Mouse (Mus musculus): ENCODE measurements around the gene Iqch. TPM values are rescaled to one million over a fixed set of nuclear protein-coding genes. Genes with fewer than 3 reads are reported as not detected.

The Iqch gene
- polyA plus RNA-seq, 1 experiment from 2014 or later, result 0.09 TPM

DNA sequence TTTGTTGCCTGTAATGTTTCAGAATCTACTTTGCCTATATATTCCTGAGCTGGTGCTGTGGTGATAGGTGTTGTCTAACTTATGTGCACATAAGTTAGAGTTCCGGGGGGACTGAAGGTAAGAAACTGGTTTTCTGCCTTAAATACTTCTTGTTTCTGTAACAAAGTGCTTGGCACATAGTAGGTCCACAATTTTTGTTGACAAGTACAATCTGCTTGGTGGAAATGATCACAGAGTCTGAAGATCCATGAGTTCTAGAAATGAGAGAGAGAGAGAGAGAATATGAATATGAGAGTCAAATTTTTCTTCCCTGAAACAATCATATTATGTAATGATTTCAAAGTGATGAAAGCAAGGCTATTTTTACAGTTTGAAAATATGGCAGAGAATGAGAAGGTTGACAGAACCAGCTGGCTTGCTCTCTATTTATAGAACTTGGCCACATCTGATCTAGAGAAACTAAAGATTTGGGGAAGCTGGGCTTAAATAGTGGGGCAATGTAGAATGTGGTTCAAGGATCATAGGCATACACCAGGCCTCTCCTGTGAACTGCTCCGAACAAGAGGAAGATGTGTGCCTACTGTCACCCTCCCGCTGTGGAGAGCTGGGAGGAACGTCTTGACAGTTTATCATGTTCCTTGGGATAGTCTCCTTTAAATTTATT is 39.8 kb upstream of the Iqch start:
- H3K4me1 ChIP-seq (ENCODE audit: control insufficient read depth, insufficient read depth, low read length), result no peaks in the 10 kb centered on the region
- peaks cover 34% of the 10 kb centered on the region for H3K36me3 ChIP-seq (ENCODE audit: control insufficient read depth, insufficient read depth, low read length)
- H3K4me2 ChIP-seq (replicated peaks; ENCODE audit: low read depth, low read length), result no peak overlapping the region
- no peaks in the 10 kb centered on the region for H3K27me3 ChIP-seq (ENCODE audit: control insufficient read depth, insufficient read depth, low read length)
- H3K9me3 ChIP-seq (ENCODE audit: control insufficient read depth, low read length), result no peaks in the 10 kb centered on the region
- WGBS, result 91% methylated on average over 4 of the region's 4 CpGs
- no peak overlapping the region for H3K9ac ChIP-seq (ENCODE audit: low read depth, low read length)
- no peak for ATAC-seq (ENCODE audit: low FRiP score, low TSS enrichment)
- no peak overlapping the region for H3K4me3 ChIP-seq (ENCODE audit: low read length)
- no peak overlapping the region for H3K27ac ChIP-seq (ENCODE audit: low read depth, low read length)

DNA sequence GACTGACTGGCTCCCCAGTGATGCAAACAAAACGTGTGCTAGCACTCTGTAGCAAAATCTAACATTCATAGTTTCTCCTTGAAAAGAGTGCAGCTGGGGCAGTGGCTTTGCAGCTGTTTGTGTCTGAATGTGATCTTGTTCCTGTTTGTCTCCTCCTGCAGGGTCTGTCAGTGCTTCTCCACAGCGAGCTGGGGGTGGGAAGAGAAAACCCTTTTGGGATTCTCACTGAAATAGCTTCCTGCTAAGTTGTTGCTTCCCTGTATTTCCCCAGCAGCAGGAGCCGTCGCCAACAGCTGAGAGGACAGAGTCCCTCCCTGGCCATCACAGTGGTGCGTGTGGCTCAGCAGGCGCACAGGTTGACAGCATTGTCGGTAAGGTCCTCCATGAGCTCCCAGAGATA is 33.8 kb upstream of the Iqch start:
- no peaks in the 10 kb centered on the region for H3K9me3 ChIP-seq (ENCODE audit: control insufficient read depth, low read length)
- no peak for ATAC-seq (ENCODE audit: low FRiP score, low TSS enrichment)
- H3K27ac ChIP-seq (ENCODE audit: low read depth, low read length), result no peak overlapping the region
- H3K27me3 ChIP-seq (ENCODE audit: control insufficient read depth, insufficient read depth, low read length), result no peaks in the 10 kb centered on the region
- no peak overlapping the region for H3K4me2 ChIP-seq (replicated peaks; ENCODE audit: low read depth, low read length)
- no peaks in the 10 kb centered on the region for H3K4me1 ChIP-seq (ENCODE audit: control insufficient read depth, insufficient read depth, low read length)
- no peak overlapping the region for H3K4me3 ChIP-seq (ENCODE audit: low read length)
- peaks cover 26% of the 10 kb centered on the region for H3K36me3 ChIP-seq (ENCODE audit: control insufficient read depth, insufficient read depth, low read length)
- WGBS, result 66% methylated on average over 7 of the region's 7 CpGs
- no peak overlapping the region for H3K9ac ChIP-seq (ENCODE audit: low read depth, low read length)

DNA sequence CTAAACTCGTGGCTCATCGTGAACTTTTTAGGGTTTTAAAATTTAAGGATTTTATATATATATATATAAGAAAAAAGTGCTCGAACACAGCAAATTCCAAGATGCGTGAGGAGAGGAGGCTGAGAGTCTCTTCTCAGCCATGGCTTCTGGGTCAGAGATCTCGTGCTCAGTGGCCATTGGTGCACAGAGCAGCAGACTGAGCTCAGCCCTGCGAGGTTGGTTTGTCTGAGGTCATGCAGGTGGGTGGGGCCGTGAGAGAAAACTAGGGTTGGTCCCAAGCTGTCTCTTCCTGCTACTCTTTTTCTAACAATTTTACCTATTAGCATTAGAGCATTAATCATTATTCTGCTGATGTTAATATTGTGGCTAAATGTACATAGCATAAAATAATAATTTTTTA is 31.0 kb upstream of the Iqch start:
- H3K4me3 ChIP-seq (ENCODE audit: low read length), result no peak overlapping the region
- H3K9me3 ChIP-seq (ENCODE audit: control insufficient read depth, low read length), result no peaks in the 10 kb centered on the region
- peaks cover 19% of the 10 kb centered on the region; the same call in 1 of the 2 replicates for H3K36me3 ChIP-seq (ENCODE audit: control insufficient read depth, insufficient read depth, low read length)
- H3K27ac ChIP-seq (ENCODE audit: low read depth, low read length), result no peak overlapping the region
- WGBS, result 83% methylated on average over 7 of the region's 7 CpGs
- H3K27me3 ChIP-seq (ENCODE audit: control insufficient read depth, insufficient read depth, low read length), result no peaks in the 10 kb centered on the region
- ATAC-seq (ENCODE audit: low FRiP score, low TSS enrichment), result no peak
- no peak overlapping the region for H3K4me2 ChIP-seq (replicated peaks; ENCODE audit: low read depth, low read length)
- no peaks in the 10 kb centered on the region for H3K4me1 ChIP-seq (ENCODE audit: control insufficient read depth, insufficient read depth, low read length)
- H3K9ac ChIP-seq (ENCODE audit: low read depth, low read length), result no peak overlapping the region

DNA sequence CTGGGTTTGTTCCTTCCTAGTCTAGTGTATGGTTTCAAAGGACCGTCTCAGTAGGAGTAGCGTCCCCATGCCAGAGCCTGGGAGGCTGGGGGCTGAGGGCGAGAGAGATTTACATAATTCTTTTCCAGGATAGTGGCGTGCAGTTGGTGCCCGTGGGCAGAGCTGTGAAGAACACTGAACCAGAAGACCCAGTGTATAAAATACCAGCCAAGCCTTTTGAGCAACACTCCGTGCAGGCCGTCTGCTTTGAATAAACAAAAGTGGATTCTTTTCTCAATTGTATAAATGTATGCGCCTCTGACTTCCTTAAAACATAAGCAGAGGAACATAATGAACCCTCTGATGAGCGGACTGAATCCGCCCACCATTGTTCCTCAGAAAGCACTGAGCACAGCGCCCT is 30.6 kb upstream of the Iqch start:
- no peak for ATAC-seq (ENCODE audit: low FRiP score, low TSS enrichment)
- Histone ChIP-seq H3K9me3 (ENCODE audit: control insufficient read depth, low read length) (no peaks in the 10 kb centered on the region), H3K4me2 (replicated peaks; ENCODE audit: low read depth, low read length) (no peak overlapping the region), H3K9ac (ENCODE audit: low read depth, low read length) (no peak overlapping the region), H3K4me1 (ENCODE audit: control insufficient read depth, insufficient read depth, low read length) (no peaks in the 10 kb centered on the region), H3K27ac (ENCODE audit: low read depth, low read length) (no peak overlapping the region), H3K36me3 (ENCODE audit: control insufficient read depth, insufficient read depth, low read length) (peaks cover 18% of the 10 kb centered on the region; the same call in 1 of the 2 replicates), H3K27me3 (ENCODE audit: control insufficient read depth, insufficient read depth, low read length) (no peaks in the 10 kb centered on the region), H3K4me3 (ENCODE audit: low read length) (no peak overlapping the region)
- WGBS, result 82% methylated on average over 11 of the region's 11 CpGs

DNA sequence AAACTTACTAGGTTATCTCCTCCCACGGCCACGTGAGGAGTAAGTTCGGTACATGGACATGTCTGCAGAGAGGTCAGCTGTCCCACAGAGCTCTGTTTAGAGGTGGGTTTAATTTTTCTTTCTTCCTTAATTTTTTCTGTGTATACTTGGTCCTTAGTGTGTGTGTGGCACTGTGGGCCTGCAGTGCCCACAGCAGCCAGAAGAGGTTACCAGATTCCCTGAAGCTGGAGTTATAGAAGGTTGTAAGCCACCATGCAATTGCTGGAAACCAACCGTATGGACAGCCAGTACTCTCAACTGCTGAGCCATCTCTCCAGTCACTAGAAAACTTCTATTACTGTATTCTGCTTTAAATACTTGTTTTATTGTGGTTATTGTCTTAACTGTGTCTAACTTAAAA is 29.8 kb upstream of the Iqch start:
- Histone ChIP-seq H3K9me3 (ENCODE audit: control insufficient read depth, low read length) (no peaks in the 10 kb centered on the region), H3K36me3 (ENCODE audit: control insufficient read depth, insufficient read depth, low read length) (peaks cover 15% of the 10 kb centered on the region; the same call in 1 of the 2 replicates), H3K4me3 (ENCODE audit: low read length) (no peak overlapping the region), H3K27me3 (ENCODE audit: control insufficient read depth, insufficient read depth, low read length) (no peaks in the 10 kb centered on the region), H3K4me1 (ENCODE audit: control insufficient read depth, insufficient read depth, low read length) (no peaks in the 10 kb centered on the region), H3K9ac (ENCODE audit: low read depth, low read length) (no peak overlapping the region), H3K27ac (ENCODE audit: low read depth, low read length) (no peak overlapping the region), H3K4me2 (replicated peaks; ENCODE audit: low read depth, low read length) (no peak overlapping the region)
- WGBS, result 96% methylated on average over 4 of the region's 4 CpGs
- no peak for ATAC-seq (ENCODE audit: low FRiP score, low TSS enrichment)

DNA sequence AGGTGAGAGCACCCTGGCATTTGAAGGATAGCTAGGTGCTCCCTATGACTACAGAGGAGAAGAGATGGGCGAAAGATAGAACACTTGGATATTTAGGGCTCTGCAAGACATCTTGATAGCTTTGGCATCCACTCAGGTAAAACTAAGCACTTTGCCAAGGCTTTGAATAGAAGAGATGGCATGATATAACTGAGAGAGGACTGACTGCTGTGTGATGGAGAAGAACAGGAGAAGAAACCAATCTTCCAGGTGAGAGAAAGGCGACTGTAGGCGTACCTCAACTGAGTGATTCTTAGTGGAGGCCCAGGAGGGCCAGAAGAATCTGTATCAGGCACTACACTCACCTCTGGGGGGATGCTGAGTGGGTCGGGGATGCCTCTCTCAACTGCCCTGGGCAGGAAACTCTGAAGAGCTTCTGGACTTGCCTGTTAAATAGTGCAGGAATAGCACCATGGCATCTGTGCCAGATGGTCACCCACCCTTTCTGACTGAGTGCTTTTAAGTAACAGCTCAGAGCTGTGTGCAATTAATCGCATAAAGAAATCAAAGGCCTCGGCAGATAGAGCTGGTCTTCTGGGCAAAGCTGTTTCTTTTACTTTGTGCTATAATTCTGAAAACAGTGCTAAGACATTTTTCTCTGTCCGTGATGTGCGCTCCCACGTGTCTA is 22.9 kb upstream of the Iqch start:
- Histone ChIP-seq H3K4me1 (ENCODE audit: control insufficient read depth, insufficient read depth, low read length) (no peaks in the 10 kb centered on the region), H3K9me3 (ENCODE audit: control insufficient read depth, low read length) (no peaks in the 10 kb centered on the region), H3K9ac (ENCODE audit: low read depth, low read length) (no peak overlapping the region), H3K4me3 (ENCODE audit: low read length) (no peak overlapping the region), H3K4me2 (replicated peaks; ENCODE audit: low read depth, low read length) (no peak overlapping the region), H3K27ac (ENCODE audit: low read depth, low read length) (no peak overlapping the region), H3K27me3 (ENCODE audit: control insufficient read depth, insufficient read depth, low read length) (no peaks in the 10 kb centered on the region), H3K36me3 (ENCODE audit: control insufficient read depth, insufficient read depth, low read length) (peaks cover 11% of the 10 kb centered on the region; the same call in 1 of the 2 replicates)
- no peak for ATAC-seq (ENCODE audit: low FRiP score, low TSS enrichment)
- WGBS, result 88% methylated on average over 9 of the region's 9 CpGs

DNA sequence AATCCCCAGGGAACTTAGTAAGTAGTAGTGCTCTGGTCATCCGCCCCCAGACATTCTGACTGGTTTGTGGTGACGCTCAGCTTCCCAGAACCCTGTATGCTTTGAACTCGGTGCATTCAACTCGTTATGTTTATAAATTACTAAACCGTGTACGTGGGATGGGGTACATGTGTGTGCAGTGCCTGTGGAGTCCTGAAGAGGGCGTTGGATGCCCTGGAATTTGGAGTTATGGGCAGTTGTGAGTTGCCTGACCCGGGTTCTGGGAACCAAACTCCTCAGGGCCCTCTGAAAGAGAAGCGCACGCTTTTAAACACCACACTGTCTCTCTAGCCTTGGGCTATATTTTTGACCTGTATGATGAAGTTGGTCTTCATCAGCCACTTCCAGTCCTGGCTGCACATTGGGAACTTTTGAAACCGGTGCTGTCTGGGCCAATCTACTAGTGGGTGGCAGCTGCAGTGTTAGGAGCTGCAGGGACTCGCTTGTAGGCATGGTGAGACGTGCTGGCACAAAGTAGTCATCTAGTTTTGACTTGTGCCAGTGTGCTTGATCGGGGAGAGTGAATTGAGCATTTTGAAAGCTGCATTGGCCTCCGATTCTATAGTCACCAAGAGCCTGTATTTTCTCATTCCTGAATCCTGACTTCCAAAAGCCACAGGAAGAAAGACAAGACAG is 21.7 kb upstream of the Iqch start:
- H3K9me3 ChIP-seq (ENCODE audit: control insufficient read depth, low read length), result no peaks in the 10 kb centered on the region
- no peak for ATAC-seq (ENCODE audit: low FRiP score, low TSS enrichment)
- 77% methylated on average over 15 of the region's 15 CpGs for WGBS

DNA sequence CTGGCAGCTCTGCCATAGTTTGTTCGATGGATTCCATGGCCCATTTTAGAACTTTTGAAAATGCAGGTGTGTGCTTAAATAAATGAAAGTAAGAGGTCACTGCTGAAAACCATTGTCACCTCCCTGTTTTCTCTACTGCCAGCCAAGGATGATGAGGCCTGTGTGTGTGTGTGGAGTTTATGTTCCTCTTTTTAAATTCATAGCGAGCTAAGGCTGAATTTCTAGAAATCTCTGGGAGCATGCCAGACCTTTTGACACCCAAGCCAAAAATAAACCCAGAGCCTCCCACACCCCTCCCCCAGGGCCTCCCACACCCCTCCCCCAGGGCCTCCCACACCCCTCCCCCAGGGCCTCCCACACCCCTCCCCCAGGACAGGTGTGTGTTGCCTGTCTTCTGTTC is 15.7 kb upstream of the Iqch start:
- WGBS, result 86% methylated on average over 2 of the region's 2 CpGs
- Histone ChIP-seq H3K9me3 (ENCODE audit: control insufficient read depth, low read length) (no peaks in the 10 kb centered on the region), H3K4me2 (replicated peaks; ENCODE audit: low read depth, low read length) (no peak overlapping the region), H3K36me3 (ENCODE audit: control insufficient read depth, insufficient read depth, low read length) (peaks cover 23% of the 10 kb centered on the region; the same call in 1 of the 2 replicates), H3K4me3 (ENCODE audit: low read length) (no peak overlapping the region), H3K9ac (ENCODE audit: low read depth, low read length) (no peak overlapping the region), H3K27ac (ENCODE audit: low read depth, low read length) (no peak overlapping the region), H3K4me1 (ENCODE audit: control insufficient read depth, insufficient read depth, low read length) (peaks cover 8% of the 10 kb centered on the region; the same call in 1 of the 2 replicates), H3K27me3 (ENCODE audit: control insufficient read depth, insufficient read depth, low read length) (no peaks in the 10 kb centered on the region)
- no peak for ATAC-seq (ENCODE audit: low FRiP score, low TSS enrichment)

More for the DNA sequence above, 21.7 kb upstream of the Iqch start:
- Histone ChIP-seq H3K36me3 (ENCODE audit: control insufficient read depth, insufficient read depth, low read length) (peaks cover 9% of the 10 kb centered on the region; the same call in 1 of the 2 replicates), H3K4me1 (ENCODE audit: control insufficient read depth, insufficient read depth, low read length) (no peaks in the 10 kb centered on the region), H3K4me2 (replicated peaks; ENCODE audit: low read depth, low read length) (no peak overlapping the region), H3K9ac (ENCODE audit: low read depth, low read length) (no peak overlapping the region), H3K27ac (ENCODE audit: low read depth, low read length) (no peak overlapping the region), H3K27me3 (ENCODE audit: control insufficient read depth, insufficient read depth, low read length) (no peaks in the 10 kb centered on the region), H3K4me3 (ENCODE audit: low read length) (no peak overlapping the region)
